Comparison of ENCODE assay signal across 8 mouse cellular contexts in genomic region chr6:67266159-67266657, GRCm38 (mm10). TPM values are rescaled to one million over a fixed set of nuclear protein-coding genes. Genes with fewer than 3 reads are reported as not detected.
DNase-seq lines count a peak whose midpoint lies in the region; ATAC-seq and TF ChIP-seq lines count a peak whose summit lies in the region.

No protein-coding gene starts in this region.

- peak; percentile 18 for DNase-seq in gastrocnemius, postnatal 10 days
- no peak for DNase-seq in gastrocnemius, postnatal 36 days
- DNase-seq in testis, postnatal 14 days (ENCODE audit: low spot score), result no peak
- peak; percentile 36 to 46 for DNase-seq in layer of hippocampus, postnatal 10 days (ENCODE audit: low spot score in 2 of 2)
- peak; percentile 95 for DNase-seq in midbrain, embryonic 11.5 days (ENCODE audit: low spot score, missing footprints)
- DNase-seq in cerebellum, postnatal 25 days, result no peak

- H3K4me3 ChIP-seq in testis, adult 2 months (ENCODE audit: control insufficient read depth, low read depth, low read length), result peak overlapping the region; percentile 97
- peak overlapping the region; percentile 93 for H3K4me3 ChIP-seq in forebrain, embryonic 15.5 days
- H3K4me3 ChIP-seq in midbrain, embryonic 11.5 days (ENCODE audit: low read depth, low read length), result peak overlapping the region; percentile 99

- no peaks in the 10 kb centered on the region for H3K9me3 ChIP-seq in forebrain, embryonic 15.5 days
- no peaks in the 10 kb centered on the region for H3K9me3 ChIP-seq in midbrain, embryonic 11.5 days (ENCODE audit: control insufficient read depth, low read length)

- WGBS in forebrain, embryonic 15.5 days, result under 1% methylated on average over 23 of the region's 23 CpGs
- WGBS in midbrain, embryonic 11.5 days, result 0% methylated on average over 23 of the region's 23 CpGs

- intact Hi-C loops in gastrocnemius, postnatal 36 days (cut with DNase I), result loop anchor here (2.0 to 5.0 kb wide), 2 partner anchors 37 to 309 kb away; no protein-coding TSS in a partner anchor

- H3K27ac ChIP-seq in testis, adult 2 months (ENCODE audit: control insufficient read depth, insufficient read depth, low read depth, low read length), result peak overlapping the region; percentile 86
- H3K27ac ChIP-seq in forebrain, embryonic 15.5 days (replicated peaks), result no peak overlapping the region; the same call in 1 of the 2 replicates
- no peak overlapping the region; the same call in 1 of the 2 replicates for H3K27ac ChIP-seq in midbrain, embryonic 11.5 days (ENCODE audit: low read depth, low read length)

- ATAC-seq in forebrain, embryonic 15.5 days (replicated peaks), result 0 out of 2 replicates have a peak, but pooled peaks have one; percentile 1
- peak; percentile 80 for ATAC-seq in midbrain, embryonic 11.5 days (ENCODE audit: low FRiP score)

- TF ChIP-seq POLR2A in testis, adult 2 months (IDR thresholded peaks at IDR 0.05; ENCODE audit: control insufficient read depth, low read depth, low read length), result no peak

- peaks cover 5% of the 10 kb centered on the region for H3K4me1 ChIP-seq in testis, adult 2 months (ENCODE audit: control insufficient read depth, insufficient read depth, low read length)
- peaks cover 30% of the 10 kb centered on the region for H3K4me1 ChIP-seq in forebrain, embryonic 15.5 days
- peaks cover 4% of the 10 kb centered on the region; the same call in 1 of the 2 replicates for H3K4me1 ChIP-seq in midbrain, embryonic 11.5 days (ENCODE audit: control insufficient read depth, insufficient read depth, low read length)

- TF ChIP-seq CTCF in testis, adult 2 months (IDR thresholded peaks at IDR 0.05; ENCODE audit: control insufficient read depth, insufficient read depth, insufficient replicate concordance, low read depth, low read length), result no peak

- H3K4me2 ChIP-seq in forebrain, embryonic 15.5 days (replicated peaks), result peak overlapping the region; percentile 72
- peak overlapping the region; percentile 74 for H3K4me2 ChIP-seq in midbrain, embryonic 11.5 days

- H3K36me3 ChIP-seq in testis, adult 2 months (ENCODE audit: control insufficient read depth, insufficient read depth, low read length), result no peaks in the 10 kb centered on the region
- H3K36me3 ChIP-seq in forebrain, embryonic 15.5 days, result no peaks in the 10 kb centered on the region
- no peaks in the 10 kb centered on the region for H3K36me3 ChIP-seq in midbrain, embryonic 11.5 days (ENCODE audit: control insufficient read depth, insufficient read depth, low read length)

- no peaks in the 10 kb centered on the region for H3K27me3 ChIP-seq in testis, adult 2 months (ENCODE audit: control insufficient read depth, insufficient read depth, low read length)
- no peaks in the 10 kb centered on the region for H3K27me3 ChIP-seq in forebrain, embryonic 15.5 days
- no peaks in the 10 kb centered on the region for H3K27me3 ChIP-seq in midbrain, embryonic 11.5 days (ENCODE audit: control insufficient read depth, insufficient read depth, low read length)

- H3K9ac ChIP-seq in forebrain, embryonic 15.5 days (replicated peaks), result peak overlapping the region; percentile 43
- H3K9ac ChIP-seq in midbrain, embryonic 11.5 days (ENCODE audit: low read length), result peak overlapping the region; percentile 63

RNA-seq across cellular contexts. Expression of gene Serbp1, which starts 28.2 kb away (rescaled TPM):
- total RNA-seq in gastrocnemius, postnatal 10 days (2021), result 100 to 1,000 TPM; 416 to 434 TPM
- 100 to 1,000 TPM; 255 to 326 TPM for total RNA-seq in gastrocnemius, postnatal 36 days (2021)
- 57.3 and 75.1 TPM in 2 replicates for polyA plus RNA-seq in testis, adult 2 months (2012; rRNA removed)
- 316 and 328 TPM in 2 replicates for polyA plus RNA-seq in forebrain, embryonic 15.5 days (2015; fragmentation: Nextera tagmentation; extraction: Ambion mirVana)
- total RNA-seq in layer of hippocampus, postnatal 10 days (2021), result 100 to 1,000 TPM; 293 to 314 TPM
- polyA plus RNA-seq in midbrain, embryonic 11.5 days (2014; fragmentation: Nextera tagmentation; extraction: Ambion mirVana), result 547 and 588 TPM in 2 replicates

Comparison
In these comparisons a context has a peak if more than half of its experiments do, and no peak if none do; other contexts are left out.
1. DNase-seq: peak in gastrocnemius, postnatal 10 days (single experiment), layer of hippocampus, postnatal 10 days (2 of 2) and midbrain, embryonic 11.5 days (single experiment); none in gastrocnemius, postnatal 36 days (0 of 2), testis, postnatal 14 days (single experiment) and cerebellum, postnatal 25 days (0 of 2).
2. Peak in every context shown above with its lines, with median percentiles within 50 percentile points of each other: H3K4me3 ChIP-seq.